Mouse (Mus musculus) kidney, postnatal 14 days (tissue): ENCODE measurements around the gene Myl9.

Experiments used
- DNase-seq: peaks from one replicate; pipeline ENCODE4 v3.0.0; 2022; ENCODE audit warnings: mixed read lengths

The Myl9 gene

GRCm38 (mm10) chr2:156774738-156775454, at the start of gene Myl9:
TSS of gene Myl9 (plus strand) at chr2:156775420.
- peak; percentile 79 for DNase-seq

- no peak for DNase-seq
These were observed 48.9 kb upstream of the Myl9 start for GRCm38 (mm10) chr2:156726344-156726743.

GRCm38 (mm10) chr2:156726878-156727277, 48.3 kb upstream of the Myl9 start:
- DNase-seq, result no peak

GRCm38 (mm10) chr2:156729537-156730469, 45.4 kb upstream of the Myl9 start:
- DNase-seq, result no peak

- DNase-seq, result no peak
These were observed 44.7 kb upstream of the Myl9 start for GRCm38 (mm10) chr2:156730501-156730921.

GRCm38 (mm10) chr2:156731592-156731991, 43.6 kb upstream of the Myl9 start:
- no peak for DNase-seq

- DNase-seq, result peak; percentile 89
These were observed 43.1 kb upstream of the Myl9 start for GRCm38 (mm10) chr2:156732109-156732508.

- DNase-seq, result no peak
These were observed 39.4 kb upstream of the Myl9 start for GRCm38 (mm10) chr2:156735761-156736335.

GRCm38 (mm10) chr2:156736846-156737245, 38.4 kb upstream of the Myl9 start:
- peak; percentile 52 for DNase-seq

GRCm38 (mm10) chr2:156737976-156738375, 37.2 kb upstream of the Myl9 start:
- DNase-seq, result no peak

- DNase-seq, result no peak
These were observed 34.0 kb upstream of the Myl9 start for GRCm38 (mm10) chr2:156741265-156741664.

- DNase-seq, result no peak
These were observed 33.2 kb upstream of the Myl9 start for GRCm38 (mm10) chr2:156741998-156742397.

GRCm38 (mm10) chr2:156743248-156743647, 32.0 kb upstream of the Myl9 start:
- no peak for DNase-seq

GRCm38 (mm10) chr2:156744414-156744813, 30.8 kb upstream of the Myl9 start:
- no peak for DNase-seq

- DNase-seq, result no peak
These were observed 27.9 kb upstream of the Myl9 start for GRCm38 (mm10) chr2:156747315-156747714.

GRCm38 (mm10) chr2:156749687-156750086, 25.5 kb upstream of the Myl9 start:
- DNase-seq, result no peak

- DNase-seq, result no peak
These were observed 18.3 kb upstream of the Myl9 start for GRCm38 (mm10) chr2:156756937-156757336.

- peak; percentile 45 for DNase-seq
These were observed 14.2 kb upstream of the Myl9 start for GRCm38 (mm10) chr2:156760843-156761505.

- DNase-seq, result no peak
These were observed 13.5 kb upstream of the Myl9 start for GRCm38 (mm10) chr2:156761521-156762278.

GRCm38 (mm10) chr2:156762499-156762898, 12.7 kb upstream of the Myl9 start:
- peak; percentile 42 for DNase-seq

GRCm38 (mm10) chr2:156763101-156763500, 12.1 kb upstream of the Myl9 start:
- DNase-seq, result peak; percentile 85

GRCm38 (mm10) chr2:156764022-156764421, 11.2 kb upstream of the Myl9 start:
- DNase-seq, result no peak
